Mouse (Mus musculus) adrenal gland, adult 2 months (tissue): ENCODE measurements at regions not wholly inside any gene's neighbourhood (a gene's known extent, or its start where the extent isn't known, plus 50 kb on each side); places are given as distances from the start of the nearest gene placed in this dataset.

Experiments
- DNase-seq: peaks from one replicate; pipeline ENCODE4 v3.0.0; 2021

- no peak for DNase-seq
Measured at GRCm38 (mm10) chr8:78877423-78877822, 56.5 kb upstream of the Lsm6 start.

DNA sequence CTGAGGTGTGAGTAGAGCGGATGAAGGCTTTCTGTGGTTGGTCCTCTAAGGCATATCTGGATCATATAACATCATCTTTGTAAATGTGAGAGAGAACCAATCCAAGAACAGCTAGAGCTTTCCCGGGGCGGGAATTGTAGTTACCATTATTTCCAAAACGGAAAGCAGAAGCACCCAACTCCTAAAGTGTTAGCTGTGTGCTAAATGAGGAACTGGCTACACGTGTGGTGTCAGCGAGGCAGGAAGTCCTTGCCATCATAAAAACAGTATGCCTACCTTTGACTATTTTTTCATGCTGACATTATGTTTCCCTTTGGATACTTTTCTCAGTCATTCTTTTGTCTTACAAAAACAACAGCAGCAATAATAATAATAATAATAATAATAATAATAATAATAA lies 68.8 kb upstream of the Lsm6 start:
- no peak for DNase-seq

- no peak for DNase-seq
Measured at GRCm38 (mm10) chr8:78890571-78890970, 69.6 kb upstream of the Lsm6 start.

- DNase-seq = peak; percentile 69
Measured at GRCm38 (mm10) chr8:78899887-78900286, 78.9 kb upstream of the Lsm6 start.

DNA sequence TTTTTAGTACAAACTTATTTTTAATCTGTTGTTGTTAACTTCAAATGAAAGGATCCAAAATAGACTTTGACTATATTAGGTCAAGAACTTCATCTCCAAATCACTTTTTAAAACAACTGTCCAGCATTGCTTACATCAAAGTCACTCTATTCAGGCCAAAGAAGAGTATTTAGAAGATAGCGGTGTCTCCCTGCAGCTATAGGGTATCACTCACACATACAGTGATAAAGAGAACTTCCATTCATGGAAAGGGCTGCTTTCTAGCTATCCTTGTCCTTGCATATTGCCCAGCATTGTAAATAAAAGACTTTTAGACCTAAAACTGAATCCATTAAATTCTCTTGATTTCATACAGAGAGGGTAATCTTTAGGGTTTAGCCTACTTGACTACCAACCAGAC lies 82.1 kb upstream of the Lsm6 start:
- DNase-seq = no peak

GRCm38 (mm10) chr8:78907918-78908317 lies 87.0 kb upstream of the Lsm6 start:
- no peak for DNase-seq

DNA sequence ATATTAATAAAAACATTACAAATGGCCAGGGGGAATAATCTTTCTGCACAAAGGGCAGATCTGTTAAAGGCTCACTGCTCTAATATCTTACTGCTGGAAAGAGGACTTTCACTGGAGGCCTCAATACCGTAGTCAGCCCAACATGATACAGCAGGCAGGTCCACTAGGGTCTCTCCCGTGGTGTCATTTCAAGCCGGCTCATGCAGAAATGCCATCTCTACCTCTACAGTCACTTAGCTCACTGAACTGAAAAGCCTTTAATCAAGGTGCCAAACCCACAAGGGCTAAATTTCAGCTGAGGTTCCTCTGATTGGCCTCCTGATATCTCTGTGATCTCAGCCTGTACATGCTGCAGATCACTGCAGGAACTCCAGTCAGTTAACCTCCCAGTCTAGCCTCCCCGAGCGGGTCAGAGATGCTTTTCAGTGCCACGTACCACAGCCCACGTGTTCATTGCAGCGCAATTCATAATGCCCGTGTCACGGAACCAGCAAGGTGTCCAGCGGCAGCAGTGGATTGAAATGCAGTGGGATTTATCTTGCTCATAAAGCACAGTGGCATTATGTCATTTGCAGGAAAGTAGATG lies 90.4 kb upstream of the Lsm6 start:
- no peak for DNase-seq

DNA sequence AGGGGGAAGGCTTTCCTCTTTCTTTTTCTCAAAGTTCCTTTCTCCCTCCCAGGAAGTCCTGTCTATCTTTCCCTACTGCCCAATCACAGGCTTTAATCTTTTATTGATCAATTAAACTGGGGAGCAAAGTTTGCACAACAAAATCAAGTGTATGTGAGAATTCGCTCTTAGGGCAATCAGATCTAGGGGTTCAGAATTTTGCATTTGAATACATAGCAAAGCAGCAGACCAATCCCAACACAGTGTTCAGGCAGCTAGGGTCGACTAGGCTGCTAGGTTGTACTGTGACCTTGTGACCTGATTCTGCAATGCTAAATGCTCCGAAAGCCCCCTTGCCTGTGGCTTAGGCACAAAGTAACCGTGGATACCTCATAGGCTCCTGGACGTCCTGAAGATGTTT lies 91.5 kb upstream of the Lsm6 start:
- DNase-seq = no peak

DNA sequence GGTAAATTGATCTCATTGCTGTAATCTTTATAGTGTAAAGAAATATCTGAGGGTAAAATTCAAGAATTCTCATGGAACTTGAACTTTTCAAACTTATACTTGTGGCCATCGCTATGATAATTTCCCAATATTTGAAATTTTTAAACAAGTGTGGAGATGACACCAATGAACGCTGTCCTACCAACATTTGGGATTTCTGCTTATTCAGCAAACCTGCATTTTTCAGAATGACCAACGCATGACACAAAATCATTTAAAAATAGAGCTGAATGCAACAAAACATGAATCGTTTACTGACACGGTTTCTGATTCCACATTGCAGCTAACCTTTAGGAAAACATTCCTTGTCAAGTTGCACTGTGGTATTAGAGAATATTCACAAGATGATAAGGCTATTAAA lies 92.9 kb upstream of the Lsm6 start:
- no peak for DNase-seq

GRCm38 (mm10) chr8:78930610-78931397 lies 97.4 kb upstream of the Zfp827 start:
- DNase-seq = no peak

- no peak for DNase-seq
Measured at GRCm38 (mm10) chr8:78932069-78932468, 96.2 kb upstream of the Zfp827 start.

- DNase-seq = peak; percentile 31
Measured at GRCm38 (mm10) chr8:78940049-78940448, 88.2 kb upstream of the Zfp827 start.

GRCm38 (mm10) chr8:78941558-78941957 lies 86.7 kb upstream of the Zfp827 start:
- no peak for DNase-seq

GRCm38 (mm10) chr8:78944367-78944766 lies 83.9 kb upstream of the Zfp827 start:
- DNase-seq = no peak

GRCm38 (mm10) chr8:78945607-78946006 lies 82.6 kb upstream of the Zfp827 start:
- DNase-seq = no peak

DNA sequence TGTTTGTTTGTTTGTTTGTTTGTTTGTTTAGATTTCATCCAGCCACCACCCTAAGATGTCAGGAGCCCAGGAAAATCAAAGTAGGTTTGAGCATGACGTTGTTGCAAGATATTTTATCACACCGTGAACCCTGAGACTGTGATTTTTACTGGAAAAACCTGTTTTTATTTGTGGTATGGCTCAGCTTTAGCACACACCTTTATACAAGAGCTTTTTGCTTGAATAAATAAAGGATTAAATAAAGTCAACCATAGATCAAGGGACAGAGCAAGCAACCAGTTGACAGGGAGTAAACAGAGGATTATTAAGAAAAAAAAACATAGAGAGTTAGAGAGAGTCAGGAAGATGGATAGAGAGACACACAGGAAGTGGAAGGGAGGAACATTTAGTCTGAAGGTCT lies 82.2 kb upstream of the Zfp827 start:
- no peak for DNase-seq

- DNase-seq = no peak
Measured at GRCm38 (mm10) chr8:78975034-78975433, 53.2 kb upstream of the Zfp827 start.
